Mouse (Mus musculus): ENCODE results near the gene Ripk1. TPM values are rescaled to one million over a fixed set of nuclear protein-coding genes. Genes with fewer than 3 reads are reported as not detected.

Ripk1 gene
- polyA plus RNA-seq, 1 experiment from 2014 or later = 4.7 TPM

GRCm38 (mm10) chr13:33966574-33966973, 35.6 kb upstream of the Ripk1 start:
- Histone ChIP-seq H3K9me3 (ENCODE audit: control insufficient read depth, low read length) (no peaks in the 10 kb centered on the region), H3K4me1 (ENCODE audit: control insufficient read depth, insufficient read depth, low read length) (no peaks in the 10 kb centered on the region), H3K4me3 (replicated peaks; ENCODE audit: low read depth, low read length) (no peak overlapping the region), H3K4me2 (ENCODE audit: low read length) (no peak overlapping the region), H3K36me3 (ENCODE audit: control insufficient read depth, insufficient read depth, low read length) (no peaks in the 10 kb centered on the region), H3K27me3 (ENCODE audit: control insufficient read depth, insufficient read depth, low read length) (no peaks in the 10 kb centered on the region), H3K27ac (replicated peaks; ENCODE audit: low read depth, low read length) (no peak overlapping the region), H3K9ac (replicated peaks; ENCODE audit: low read length) (no peak overlapping the region)
- no peak for ATAC-seq (ENCODE audit: low FRiP score, low TSS enrichment)
- no peak for DNase-seq

- H3K4me3 ChIP-seq (replicated peaks; ENCODE audit: low read depth, low read length) = no peak overlapping the region
- no peaks in the 10 kb centered on the region for H3K9me3 ChIP-seq (ENCODE audit: control insufficient read depth, low read length)
- WGBS = 84% methylated on average over 5 of the region's 5 CpGs
- H3K36me3 ChIP-seq (ENCODE audit: control insufficient read depth, insufficient read depth, low read length) = no peaks in the 10 kb centered on the region
- H3K27ac ChIP-seq (replicated peaks; ENCODE audit: low read depth, low read length) = no peak overlapping the region
- H3K27me3 ChIP-seq (ENCODE audit: control insufficient read depth, insufficient read depth, low read length) = no peaks in the 10 kb centered on the region
- no peak for DNase-seq
- no peak for ATAC-seq (ENCODE audit: low FRiP score, low TSS enrichment)
- H3K4me2 ChIP-seq (ENCODE audit: low read length) = no peak overlapping the region
- no peaks in the 10 kb centered on the region for H3K4me1 ChIP-seq (ENCODE audit: control insufficient read depth, insufficient read depth, low read length)
- H3K9ac ChIP-seq (replicated peaks; ENCODE audit: low read length) = no peak overlapping the region
Observed at GRCm38 (mm10) chr13:33989625-33990024, 12.5 kb upstream of the Ripk1 start.

- no peak overlapping the region for H3K4me3 ChIP-seq (replicated peaks; ENCODE audit: low read depth, low read length)
- H3K4me2 ChIP-seq (ENCODE audit: low read length) = no peak overlapping the region
- H3K27me3 ChIP-seq (ENCODE audit: control insufficient read depth, insufficient read depth, low read length) = no peaks in the 10 kb centered on the region
- DNase-seq (peak; percentile 83), ATAC-seq (ENCODE audit: low FRiP score, low TSS enrichment) (no peak)
- H3K36me3 ChIP-seq (ENCODE audit: control insufficient read depth, insufficient read depth, low read length) = no peaks in the 10 kb centered on the region
- no peaks in the 10 kb centered on the region for H3K9me3 ChIP-seq (ENCODE audit: control insufficient read depth, low read length)
- WGBS = 21% methylated on average over 1 of the region's 1 CpGs
- H3K27ac ChIP-seq (replicated peaks; ENCODE audit: low read depth, low read length) = no peak overlapping the region
- no peaks in the 10 kb centered on the region for H3K4me1 ChIP-seq (ENCODE audit: control insufficient read depth, insufficient read depth, low read length)
- H3K9ac ChIP-seq (replicated peaks; ENCODE audit: low read length) = no peak overlapping the region
Observed at GRCm38 (mm10) chr13:33995197-33995596, 7.0 kb upstream of the Ripk1 start.

- Histone ChIP-seq H3K4me1 (ENCODE audit: control insufficient read depth, insufficient read depth, low read length) (peaks cover 13% of the 10 kb centered on the region), H3K4me2 (ENCODE audit: low read length) (peak overlapping the region; percentile 72), H3K27ac (replicated peaks; ENCODE audit: low read depth, low read length) (peak overlapping the region; percentile 90), H3K4me3 (replicated peaks; ENCODE audit: low read depth, low read length) (peak overlapping the region; percentile 97), H3K9me3 (ENCODE audit: control insufficient read depth, low read length) (no peaks in the 10 kb centered on the region), H3K27me3 (ENCODE audit: control insufficient read depth, insufficient read depth, low read length) (no peaks in the 10 kb centered on the region), H3K9ac (replicated peaks; ENCODE audit: low read length) (peak overlapping the region; percentile 88), H3K36me3 (ENCODE audit: control insufficient read depth, insufficient read depth, low read length) (no peaks in the 10 kb centered on the region)
- no peak for ATAC-seq (ENCODE audit: low FRiP score, low TSS enrichment)
- DNase-seq = no peak
- 11% methylated on average over 5 of the region's 5 CpGs for WGBS
Observed at GRCm38 (mm10) chr13:34003058-34003457, 895 bp downstream of the Ripk1 start.

GRCm38 (mm10) chr13:34007234-34007633, 5.1 kb downstream of the Ripk1 start:
- Histone ChIP-seq H3K36me3 (ENCODE audit: control insufficient read depth, insufficient read depth, low read length) (peaks cover 5% of the 10 kb centered on the region), H3K4me1 (ENCODE audit: control insufficient read depth, insufficient read depth, low read length) (peaks cover 8% of the 10 kb centered on the region), H3K4me3 (replicated peaks; ENCODE audit: low read depth, low read length) (no peak overlapping the region), H3K27ac (replicated peaks; ENCODE audit: low read depth, low read length) (no peak overlapping the region), H3K9ac (replicated peaks; ENCODE audit: low read length) (no peak overlapping the region), H3K9me3 (ENCODE audit: control insufficient read depth, low read length) (no peaks in the 10 kb centered on the region), H3K4me2 (ENCODE audit: low read length) (no peak overlapping the region), H3K27me3 (ENCODE audit: control insufficient read depth, insufficient read depth, low read length) (no peaks in the 10 kb centered on the region)
- 80% methylated on average over 2 of the region's 2 CpGs for WGBS
- no peak for ATAC-seq (ENCODE audit: low FRiP score, low TSS enrichment)
- no peak for DNase-seq

- Histone ChIP-seq H3K27ac (replicated peaks; ENCODE audit: low read depth, low read length) (no peak overlapping the region), H3K4me2 (ENCODE audit: low read length) (no peak overlapping the region), H3K9me3 (ENCODE audit: control insufficient read depth, low read length) (no peaks in the 10 kb centered on the region), H3K27me3 (ENCODE audit: control insufficient read depth, insufficient read depth, low read length) (no peaks in the 10 kb centered on the region), H3K4me1 (ENCODE audit: control insufficient read depth, insufficient read depth, low read length) (no peaks in the 10 kb centered on the region), H3K9ac (replicated peaks; ENCODE audit: low read length) (no peak overlapping the region), H3K4me3 (replicated peaks; ENCODE audit: low read depth, low read length) (no peak overlapping the region), H3K36me3 (ENCODE audit: control insufficient read depth, insufficient read depth, low read length) (peaks cover 34% of the 10 kb centered on the region)
- WGBS = 93% methylated on average over 9 of the region's 9 CpGs
- ATAC-seq (ENCODE audit: low FRiP score, low TSS enrichment) = no peak
- DNase-seq = peak; percentile 23
Observed at GRCm38 (mm10) chr13:34016927-34017569, 14.9 kb downstream of the Ripk1 start.

- Histone ChIP-seq H3K9ac (replicated peaks; ENCODE audit: low read length) (no peak overlapping the region), H3K4me1 (ENCODE audit: control insufficient read depth, insufficient read depth, low read length) (no peaks in the 10 kb centered on the region), H3K4me3 (replicated peaks; ENCODE audit: low read depth, low read length) (no peak overlapping the region), H3K36me3 (ENCODE audit: control insufficient read depth, insufficient read depth, low read length) (peaks cover 37% of the 10 kb centered on the region), H3K4me2 (ENCODE audit: low read length) (no peak overlapping the region), H3K9me3 (ENCODE audit: control insufficient read depth, low read length) (no peaks in the 10 kb centered on the region), H3K27me3 (ENCODE audit: control insufficient read depth, insufficient read depth, low read length) (no peaks in the 10 kb centered on the region), H3K27ac (replicated peaks; ENCODE audit: low read depth, low read length) (no peak overlapping the region)
- DNase-seq = no peak
- 84% methylated on average over 1 of the region's 1 CpGs for WGBS
- no peak for ATAC-seq (ENCODE audit: low FRiP score, low TSS enrichment)
Observed at GRCm38 (mm10) chr13:34018521-34018920, 16.4 kb downstream of the Ripk1 start.

GRCm38 (mm10) chr13:34021998-34022397, 19.8 kb downstream of the Ripk1 start:
- DNase-seq (no peak), ATAC-seq (ENCODE audit: low FRiP score, low TSS enrichment) (no peak)
- Histone ChIP-seq H3K36me3 (ENCODE audit: control insufficient read depth, insufficient read depth, low read length) (peaks cover 23% of the 10 kb centered on the region), H3K9ac (replicated peaks; ENCODE audit: low read length) (no peak overlapping the region), H3K27ac (replicated peaks; ENCODE audit: low read depth, low read length) (no peak overlapping the region), H3K4me2 (ENCODE audit: low read length) (no peak overlapping the region), H3K27me3 (ENCODE audit: control insufficient read depth, insufficient read depth, low read length) (no peaks in the 10 kb centered on the region), H3K4me1 (ENCODE audit: control insufficient read depth, insufficient read depth, low read length) (no peaks in the 10 kb centered on the region), H3K9me3 (ENCODE audit: control insufficient read depth, low read length) (no peaks in the 10 kb centered on the region), H3K4me3 (replicated peaks; ENCODE audit: low read depth, low read length) (no peak overlapping the region)
- WGBS = 87% methylated on average over 2 of the region's 2 CpGs

GRCm38 (mm10) chr13:34032041-34032440, 29.9 kb downstream of the Ripk1 start:
- H3K27me3 ChIP-seq (ENCODE audit: control insufficient read depth, insufficient read depth, low read length) = no peaks in the 10 kb centered on the region
- no peak overlapping the region for H3K4me2 ChIP-seq (ENCODE audit: low read length)
- ATAC-seq (ENCODE audit: low FRiP score, low TSS enrichment) (no peak), DNase-seq (no peak)
- H3K27ac ChIP-seq (replicated peaks; ENCODE audit: low read depth, low read length) = no peak overlapping the region
- WGBS = 70% methylated on average over 2 of the region's 2 CpGs
- no peaks in the 10 kb centered on the region; the same call in 1 of the 2 replicates for H3K4me1 ChIP-seq (ENCODE audit: control insufficient read depth, insufficient read depth, low read length)
- H3K36me3 ChIP-seq (ENCODE audit: control insufficient read depth, insufficient read depth, low read length) = peaks cover 18% of the 10 kb centered on the region
- no peak overlapping the region for H3K9ac ChIP-seq (replicated peaks; ENCODE audit: low read length)
- no peak overlapping the region for H3K4me3 ChIP-seq (replicated peaks; ENCODE audit: low read depth, low read length)
- H3K9me3 ChIP-seq (ENCODE audit: control insufficient read depth, low read length) = no peaks in the 10 kb centered on the region

Measured in midbrain, embryonic 14.5 days (tissue).